Mouse (Mus musculus): ENCODE results near the gene Ambra1.

Gene Ambra1

GRCm38 (mm10) chr2:91920130-91920529 is 190.2 kb downstream of the Ambra1 start:
- DNase-seq (ENCODE audit: extremely low read depth, low read depth), result no peak

GRCm38 (mm10) chr2:91921181-91921789 is 191.4 kb downstream of the Ambra1 start:
- DNase-seq (ENCODE audit: extremely low read depth, low read depth), result no peak

GRCm38 (mm10) chr2:91921790-91922570 is 192.0 kb downstream of the Ambra1 start:
- DNase-seq (ENCODE audit: extremely low read depth, low read depth), result peak; percentile 33

GRCm38 (mm10) chr2:91922586-91923414 is 192.9 kb downstream of the Ambra1 start:
- peak; percentile 63 for DNase-seq (ENCODE audit: extremely low read depth, low read depth)

- DNase-seq (ENCODE audit: extremely low read depth, low read depth), result peak; percentile 63
Measured at GRCm38 (mm10) chr2:91923415-91924337, 193.7 kb downstream of the Ambra1 start.

GRCm38 (mm10) chr2:91924726-91925125 is 194.8 kb downstream of the Ambra1 start:
- DNase-seq (ENCODE audit: extremely low read depth, low read depth), result no peak

GRCm38 (mm10) chr2:91925442-91925841 is 195.5 kb downstream of the Ambra1 start:
- no peak for DNase-seq (ENCODE audit: extremely low read depth, low read depth)

- no peak for DNase-seq (ENCODE audit: extremely low read depth, low read depth)
Measured at GRCm38 (mm10) chr2:91926949-91927348, 197.0 kb downstream of the Ambra1 start, which contains the start of gene Chrm4. TSS of gene Chrm4 (plus strand) at chr2:91927249.

- DNase-seq (ENCODE audit: extremely low read depth, low read depth), result peak; percentile 44
Measured at GRCm38 (mm10) chr2:91927826-91928533, 198.0 kb downstream of the Ambra1 start.

GRCm38 (mm10) chr2:91928534-91929350 is 198.8 kb downstream of the Ambra1 start:
- DNase-seq (ENCODE audit: extremely low read depth, low read depth), result no peak

- no peak for DNase-seq (ENCODE audit: extremely low read depth, low read depth)
Measured at GRCm38 (mm10) chr2:91929455-91929854, 199.5 kb downstream of the Ambra1 start.

- DNase-seq (ENCODE audit: extremely low read depth, low read depth), result no peak
Measured at GRCm38 (mm10) chr2:91929936-91930335, 200.0 kb downstream of the Ambra1 start.

GRCm38 (mm10) chr2:91930761-91931291 is 200.9 kb downstream of the Ambra1 start:
- no peak for DNase-seq (ENCODE audit: extremely low read depth, low read depth)

GRCm38 (mm10) chr2:91931328-91932159 is 201.6 kb downstream of the Ambra1 start:
- no peak for DNase-seq (ENCODE audit: extremely low read depth, low read depth)

- DNase-seq (ENCODE audit: extremely low read depth, low read depth), result no peak
Measured at GRCm38 (mm10) chr2:91932160-91932711, 202.3 kb downstream of the Ambra1 start, which contains the start of gene Mdk. TSS of gene Mdk (minus strand) at chr2:91932297.

- DNase-seq (ENCODE audit: extremely low read depth, low read depth), result no peak
Measured at GRCm38 (mm10) chr2:91932737-91933350, 202.9 kb downstream of the Ambra1 start.

- DNase-seq (ENCODE audit: extremely low read depth, low read depth), result no peak
Measured at GRCm38 (mm10) chr2:91933471-91933870, 203.5 kb downstream of the Ambra1 start.

Data from MEL-GATA-1-ER (cell line).